Comparison of ENCODE assay signal across 19 mouse cellular contexts in the genomic region with DNA sequence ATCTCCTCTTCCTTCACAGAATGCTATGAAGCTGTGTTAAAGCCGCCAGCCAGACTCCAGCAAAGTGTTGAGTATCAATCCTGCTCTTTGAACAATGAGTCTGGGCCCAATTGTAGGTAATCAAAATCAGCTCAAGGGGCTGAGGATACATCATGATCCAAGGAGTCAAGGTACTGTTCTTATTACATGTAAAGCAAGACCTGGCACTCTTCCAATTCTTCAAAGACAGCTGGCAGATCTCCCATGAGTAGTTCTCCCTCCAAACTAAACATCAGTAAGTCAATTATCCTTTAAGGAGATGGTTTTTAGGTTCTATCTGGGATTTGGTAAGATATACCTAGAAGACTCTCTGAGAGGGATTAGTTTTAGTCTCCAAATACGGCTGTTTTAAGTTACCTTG.
"Had no signal": no experiment of that assay in that cellular context is flagged by ENCODE, and none has a peak within 500 bp of the region (broad histone marks: within the 10 kb centered on the region; RNA-seq: fewer than 3 reads in every experiment).

No protein-coding gene starts in this region.

- ATAC-seq: lung, postnatal 0 days; midbrain, embryonic 16.5 days had no signal

- H3K36me3 ChIP-seq: lung, embryonic 15.5 days; midbrain, embryonic 12.5 days; neural tube, embryonic 13.5 days; neural tube, embryonic 15.5 days had no signal

- H3K4me1 ChIP-seq: lung, embryonic 15.5 days; midbrain, embryonic 12.5 days; neural tube, embryonic 13.5 days; neural tube, embryonic 15.5 days had no signal

- H3K27me3 ChIP-seq: lung, embryonic 15.5 days; midbrain, embryonic 12.5 days; neural tube, embryonic 13.5 days; neural tube, embryonic 15.5 days had no signal

- H3K4me3 ChIP-seq: lung, embryonic 15.5 days; midbrain, embryonic 12.5 days; myocyte; neural tube, embryonic 13.5 days; neural tube, embryonic 15.5 days had no signal

- H3K9ac ChIP-seq: lung, embryonic 15.5 days; midbrain, embryonic 12.5 days; neural tube, embryonic 13.5 days; neural tube, embryonic 15.5 days had no signal

- DNase-seq: lung, adult 18-20 months; lung, postnatal 14 days; lung, postnatal 36 days; midbrain, embryonic 14.5 days; retina, postnatal 1 day; right cerebral cortex, adult 18-20 months; right cerebral cortex, postnatal 25 days; right cerebral cortex, postnatal 4 days; spleen, adult 18-20 months; thymus, adult 18-20 months; thymus, postnatal 14 days; thymus, postnatal 36 days had no signal

- H3K4me2 ChIP-seq: lung, embryonic 15.5 days; midbrain, embryonic 12.5 days; neural tube, embryonic 13.5 days; neural tube, embryonic 15.5 days had no signal

- H3K9me3 ChIP-seq: lung, embryonic 15.5 days; midbrain, embryonic 12.5 days; neural tube, embryonic 13.5 days; neural tube, embryonic 15.5 days had no signal

- H3K27ac ChIP-seq: lung, embryonic 15.5 days; midbrain, embryonic 12.5 days; neural tube, embryonic 13.5 days; neural tube, embryonic 15.5 days had no signal
